Mouse (Mus musculus): Measurements from ENCODE around the gene Dus1l. TPM values are rescaled to one million over a fixed set of nuclear protein-coding genes. Genes with fewer than 3 reads are reported as not detected.
A peak's percentile ranks its signal among the peaks of the same experiment; 100 is the strongest.
"Not testable (repeated sequence)": the region's sequence is repeated elsewhere in the genome, so short reads cannot be mapped to it uniquely, and the experiment has no call there.

Dus1l gene
- total RNA-seq, 2 experiments from 2014 or later = 31.1 to 51.8 TPM

GRCm38 (mm10) chr11:120820546-120820945 is 24.3 kb upstream of the Dus1l start:
- no peak for ATAC-seq (ENCODE audit: poor library complexity, severe bottlenecking)

GRCm38 (mm10) chr11:120819556-120819955 is 23.4 kb upstream of the Dus1l start:
- ATAC-seq (ENCODE audit: poor library complexity, severe bottlenecking) = no peak

- ATAC-seq (ENCODE audit: poor library complexity, severe bottlenecking) = no peak
These were observed 22.0 kb upstream of the Dus1l start for GRCm38 (mm10) chr11:120818251-120818650.

GRCm38 (mm10) chr11:120817358-120817757 is 21.2 kb upstream of the Dus1l start:
- ATAC-seq (ENCODE audit: poor library complexity, severe bottlenecking) = no peak

GRCm38 (mm10) chr11:120812068-120812467 is 15.9 kb upstream of the Dus1l start:
- ATAC-seq (ENCODE audit: poor library complexity, severe bottlenecking) = no peak

- no peak for ATAC-seq (ENCODE audit: poor library complexity, severe bottlenecking)
These were observed 11.8 kb upstream of the Dus1l start for GRCm38 (mm10) chr11:120808010-120808409.

GRCm38 (mm10) chr11:120805375-120806298 is 9.4 kb upstream of the Dus1l start:
- ATAC-seq (ENCODE audit: poor library complexity, severe bottlenecking) = no peak

- no peak for ATAC-seq (ENCODE audit: poor library complexity, severe bottlenecking)
These were observed 8.6 kb upstream of the Dus1l start for GRCm38 (mm10) chr11:120804769-120805168.

- no peak for ATAC-seq (ENCODE audit: poor library complexity, severe bottlenecking)
These were observed 8.1 kb upstream of the Dus1l start for GRCm38 (mm10) chr11:120804274-120804673.

- peak; percentile 74 for ATAC-seq (ENCODE audit: poor library complexity, severe bottlenecking)
These were observed 4.1 kb upstream of the Dus1l start for GRCm38 (mm10) chr11:120800061-120800904.

- no peak for ATAC-seq (ENCODE audit: poor library complexity, severe bottlenecking)
These were observed 3.2 kb upstream of the Dus1l start for GRCm38 (mm10) chr11:120799316-120799890.

GRCm38 (mm10) chr11:120798244-120798643 is 2.0 kb upstream of the Dus1l start:
- no peak for ATAC-seq (ENCODE audit: poor library complexity, severe bottlenecking)

- no peak for ATAC-seq (ENCODE audit: poor library complexity, severe bottlenecking)
These were observed 377 bp upstream of the Dus1l start for GRCm38 (mm10) chr11:120796614-120796946.

- ATAC-seq (ENCODE audit: poor library complexity, severe bottlenecking) = no peak
These were observed 3.6 kb downstream of the Dus1l start for GRCm38 (mm10) chr11:120792652-120793051.

GRCm38 (mm10) chr11:120789810-120790209 is 6.4 kb downstream of the Dus1l start:
- no peak for ATAC-seq (ENCODE audit: poor library complexity, severe bottlenecking)

GRCm38 (mm10) chr11:120789355-120789754 is 6.8 kb downstream of the Dus1l start:
- no peak for ATAC-seq (ENCODE audit: poor library complexity, severe bottlenecking)

GRCm38 (mm10) chr11:120788460-120788859 is 7.7 kb downstream of the Dus1l start:
- not testable (repeated sequence) for ATAC-seq (ENCODE audit: poor library complexity, severe bottlenecking)

GRCm38 (mm10) chr11:120785145-120785544 is 11.1 kb downstream of the Dus1l start:
- no peak for ATAC-seq (ENCODE audit: poor library complexity, severe bottlenecking)

- peak; percentile 93 for ATAC-seq (ENCODE audit: poor library complexity, severe bottlenecking)
These were observed 12.0 kb downstream of the Dus1l start, which contains the start of the genes Rfng and Gps1 for GRCm38 (mm10) chr11:120784064-120784791. Rfng (minus strand) TSS chr11:120784207. Gps1 (plus strand) TSS chr11:120784272.

GRCm38 (mm10) chr11:120783426-120784063 is 12.7 kb downstream of the Dus1l start:
- 0 out of 2 replicates have a peak, but pooled peaks have one; percentile 11 for ATAC-seq (ENCODE audit: poor library complexity, severe bottlenecking)
